Mouse (Mus musculus) heart, embryonic 16.5 days (tissue): ENCODE results near the gene Ipo8. TPM values are rescaled to one million over a fixed set of nuclear protein-coding genes. Genes with fewer than 3 reads are reported as not detected.

Experiments
- ATAC-seq: fragments of 200-750 bp; cut with Nextera tagmentation; replicated peaks from 2 replicates; pipeline ENCODE4 v1.8.0; 2017; ENCODE audit warnings: moderate number of reproducible peaks; ENCODE audit not compliant: insufficient read depth, low FRiP score; ENCODE audit errors: extremely low read depth
- H3K27ac ChIP-seq: fragments of 300-500 bp; sonication (generic); 2 replicates; pipeline ENCODE4 v1.5.1; 2014; ENCODE audit warnings: mild to moderate bottlenecking, low read length, control low read depth, moderate library complexity
- H3K27me3 ChIP-seq: fragments of 300-500 bp; sonication (generic); 2 replicates; pipeline ENCODE4 v1.6.1; 2014; ENCODE audit warnings: low read length, mixed read lengths; ENCODE audit not compliant: control insufficient read depth, insufficient read depth
- H3K36me3 ChIP-seq: fragments of 300-500 bp; sonication (generic); 2 replicates; pipeline ENCODE4 v1.6.1; 2014; ENCODE audit not compliant: control insufficient read depth, insufficient read depth
- H3K4me1 ChIP-seq: fragments of 300-500 bp; sonication (generic); 2 replicates; pipeline ENCODE4 v1.6.1; 2014; ENCODE audit warnings: low read length, mixed read lengths; ENCODE audit not compliant: control insufficient read depth, insufficient read depth
- H3K4me2 ChIP-seq: fragments of 300-500 bp; sonication (generic); 2 replicates; pipeline ENCODE4 v1.6.1; 2014; ENCODE audit warnings: low read depth, mild to moderate bottlenecking, control low read depth, low read length
- H3K4me3 ChIP-seq: fragments of 300-500 bp; sonication (generic); 2 replicates; pipeline ENCODE4 v1.5.1; 2014; ENCODE audit warnings: mild to moderate bottlenecking, control low read depth, low read length
- H3K9ac ChIP-seq: fragments of 300-500 bp; sonication (generic); 2 replicates; pipeline ENCODE4 v1.6.1; 2014; ENCODE audit warnings: low read length, control low read depth
- H3K9me3 ChIP-seq: fragments of 300-500 bp; sonication (generic); replicated peaks from 2 replicates; pipeline ENCODE4 v1.6.1; 2016; ENCODE audit warnings: low read length; ENCODE audit not compliant: control insufficient read depth
- WGBS: fragments of 180-500 bp; shearing (Covaris S2); extraction: QIAGEN DNeasy Blood & Tissue Kit; methylation state at CpG from one replicate; pipeline ENCODE4 v1.1.7; 2014; 5-methylcytosine and 5-hydroxymethylcytosine counted together
- polyA plus RNA-seq: library from polyadenylated mRNA; unstranded; fragments of >200 nt; fragmentation: Nextera tagmentation; extraction: Ambion mirVana; gene quantifications from 2 replicates; pipeline ENCODE4 v1.2.1, GENCODE M21; 2015

Gene Ipo8
- polyA plus RNA-seq, 1 experiment from 2014 or later, result 13.1 TPM

DNA sequence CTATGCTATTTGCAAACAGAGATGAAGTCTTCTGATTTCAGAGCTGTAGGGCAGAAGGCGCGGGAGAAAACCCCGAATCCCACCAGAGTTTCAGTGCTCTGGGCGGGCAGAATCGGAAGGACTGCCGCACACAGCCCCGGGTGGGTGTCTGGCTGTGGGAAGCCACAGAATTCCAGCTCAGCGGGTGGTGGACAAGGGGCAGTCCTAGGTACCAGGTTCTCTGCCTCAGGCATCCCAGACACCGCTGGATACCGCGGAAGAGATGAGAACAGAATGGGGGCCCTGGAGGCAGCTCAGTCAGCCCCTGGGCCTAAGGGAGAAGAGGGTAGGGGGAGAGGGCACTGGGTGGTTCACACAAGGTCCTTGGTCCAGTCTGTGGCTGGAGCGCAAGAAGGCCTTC lies 62.8 kb downstream of the Ipo8 start:
- Histone ChIP-seq H3K9ac (no peak overlapping the region), H3K4me3 (no peak overlapping the region), H3K4me1 (no peaks in the 10 kb centered on the region), H3K4me2 (no peak overlapping the region), H3K9me3 (no peaks in the 10 kb centered on the region), H3K36me3 (peaks cover 13% of the 10 kb centered on the region; the same call in 1 of the 2 replicates), H3K27ac (no peak overlapping the region), H3K27me3 (no peaks in the 10 kb centered on the region)
- ATAC-seq, result no peak
- WGBS, result 85% methylated on average over 12 of the region's 12 CpGs

DNA sequence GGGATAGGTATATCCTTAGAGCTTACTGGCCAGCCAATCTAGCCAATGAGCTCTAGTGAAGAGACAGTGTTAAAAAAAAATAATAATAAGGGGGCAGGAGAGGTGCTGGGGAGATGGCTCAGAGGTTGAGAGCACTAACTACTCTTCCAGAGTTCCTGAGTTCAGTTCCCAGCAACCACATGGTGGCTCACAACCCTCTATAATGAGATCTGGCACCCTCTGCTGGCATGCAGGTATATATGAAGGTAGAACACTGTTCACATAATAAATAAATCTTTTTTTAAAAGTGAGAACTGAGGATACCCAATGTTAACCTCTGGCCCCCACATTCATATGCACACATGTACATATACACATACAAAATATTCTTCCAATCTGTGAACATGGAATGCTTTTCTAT lies 64.0 kb downstream of the Ipo8 start:
- Histone ChIP-seq H3K36me3 (0 out of 2 replicates have a peak, but pooled peaks cover 6% of the 10 kb centered on the region), H3K4me1 (no peaks in the 10 kb centered on the region), H3K27ac (no peak overlapping the region), H3K4me3 (no peak overlapping the region), H3K9ac (no peak overlapping the region), H3K9me3 (0 out of 2 replicates have a peak, but pooled peaks cover 2% of the 10 kb centered on the region), H3K4me2 (no peak overlapping the region), H3K27me3 (no peaks in the 10 kb centered on the region)
- ATAC-seq, result no peak

GRCm38 (mm10) chr6:148761967-148762712 lies 69.1 kb downstream of the Ipo8 start:
- 90% methylated on average over 3 of the region's 3 CpGs for WGBS

GRCm38 (mm10) chr6:148761475-148761874 lies 69.8 kb downstream of the Ipo8 start:
- H3K9me3 ChIP-seq, result 0 out of 2 replicates have a peak, but pooled peaks cover 2% of the 10 kb centered on the region
- H3K27me3 ChIP-seq, result no peaks in the 10 kb centered on the region
- no peak overlapping the region for H3K4me2 ChIP-seq
- H3K4me1 ChIP-seq, result no peaks in the 10 kb centered on the region
- H3K27ac ChIP-seq, result no peak overlapping the region
- WGBS, result 63% methylated on average over 4 of the region's 4 CpGs
- no peak overlapping the region for H3K4me3 ChIP-seq
- no peak for ATAC-seq
- no peaks in the 10 kb centered on the region for H3K36me3 ChIP-seq
- H3K9ac ChIP-seq, result no peak overlapping the region

More at GRCm38 (mm10) chr6:148761967-148762712, 69.1 kb downstream of the Ipo8 start:
- no peak for ATAC-seq
- Histone ChIP-seq H3K4me3 (no peak overlapping the region), H3K4me1 (no peaks in the 10 kb centered on the region), H3K4me2 (no peak overlapping the region), H3K9ac (no peak overlapping the region), H3K27ac (no peak overlapping the region), H3K9me3 (0 out of 2 replicates have a peak, but pooled peaks cover 2% of the 10 kb centered on the region), H3K27me3 (no peaks in the 10 kb centered on the region), H3K36me3 (no peaks in the 10 kb centered on the region)

- H3K4me1 ChIP-seq, result no peaks in the 10 kb centered on the region
- WGBS, result 87% methylated on average over 1 of the region's 1 CpGs
- H3K4me2 ChIP-seq, result no peak overlapping the region
- H3K9ac ChIP-seq, result no peak overlapping the region
- no peaks in the 10 kb centered on the region for H3K9me3 ChIP-seq
- ATAC-seq, result no peak
- no peaks in the 10 kb centered on the region for H3K27me3 ChIP-seq
- H3K4me3 ChIP-seq, result no peak overlapping the region
- H3K27ac ChIP-seq, result no peak overlapping the region
- no peaks in the 10 kb centered on the region for H3K36me3 ChIP-seq
These were observed 74.7 kb downstream of the Ipo8 start for GRCm38 (mm10) chr6:148756535-148756934.

DNA sequence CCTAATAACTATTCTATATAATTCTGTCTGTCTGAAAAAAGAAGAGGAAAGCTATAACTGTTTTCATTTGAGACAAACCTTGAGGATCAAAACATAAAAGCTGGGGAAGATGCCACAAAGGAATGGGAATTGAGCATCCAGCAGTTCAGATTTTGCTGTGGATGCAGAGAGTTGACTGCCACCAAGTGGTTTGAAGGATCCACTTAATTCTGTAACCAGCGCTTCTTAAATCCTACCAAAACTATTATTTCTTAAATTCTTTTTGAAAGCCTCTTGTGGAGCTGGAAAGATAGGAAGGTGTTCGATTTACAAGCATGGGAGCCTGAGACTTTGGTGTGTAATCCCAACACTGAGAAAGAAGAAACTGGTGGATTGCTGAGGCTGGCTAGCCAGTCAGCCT lies 79.9 kb downstream of the Ipo8 start:
- 65% methylated on average over 2 of the region's 2 CpGs for WGBS
- ATAC-seq, result no peak
- H3K9ac ChIP-seq, result no peak overlapping the region
- no peak overlapping the region for H3K4me2 ChIP-seq
- H3K36me3 ChIP-seq, result no peaks in the 10 kb centered on the region
- H3K4me1 ChIP-seq, result no peaks in the 10 kb centered on the region
- H3K27me3 ChIP-seq, result no peaks in the 10 kb centered on the region
- H3K9me3 ChIP-seq, result no peaks in the 10 kb centered on the region
- no peak overlapping the region for H3K27ac ChIP-seq
- H3K4me3 ChIP-seq, result no peak overlapping the region

DNA sequence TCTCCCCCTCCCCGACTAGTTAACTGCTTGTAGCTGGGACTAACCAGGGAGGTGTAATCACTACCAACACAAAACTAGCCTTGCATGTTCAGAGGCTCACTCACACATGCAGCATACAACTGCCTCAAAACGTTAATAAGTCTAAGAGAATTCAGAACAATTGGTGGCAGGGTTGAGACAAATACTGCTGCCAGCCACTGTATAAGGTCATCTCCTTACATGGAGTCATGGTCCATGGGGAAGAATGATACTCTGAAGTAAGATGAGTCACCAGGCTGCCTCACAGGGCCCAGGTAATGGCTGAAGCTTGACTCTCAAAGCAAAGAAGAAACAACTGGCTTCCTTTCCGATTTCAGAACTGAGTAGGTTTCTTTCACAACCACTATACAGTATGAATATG lies 81.1 kb downstream of the Ipo8 start:
- H3K4me1 ChIP-seq, result no peaks in the 10 kb centered on the region
- ATAC-seq, result no peak

DNA sequence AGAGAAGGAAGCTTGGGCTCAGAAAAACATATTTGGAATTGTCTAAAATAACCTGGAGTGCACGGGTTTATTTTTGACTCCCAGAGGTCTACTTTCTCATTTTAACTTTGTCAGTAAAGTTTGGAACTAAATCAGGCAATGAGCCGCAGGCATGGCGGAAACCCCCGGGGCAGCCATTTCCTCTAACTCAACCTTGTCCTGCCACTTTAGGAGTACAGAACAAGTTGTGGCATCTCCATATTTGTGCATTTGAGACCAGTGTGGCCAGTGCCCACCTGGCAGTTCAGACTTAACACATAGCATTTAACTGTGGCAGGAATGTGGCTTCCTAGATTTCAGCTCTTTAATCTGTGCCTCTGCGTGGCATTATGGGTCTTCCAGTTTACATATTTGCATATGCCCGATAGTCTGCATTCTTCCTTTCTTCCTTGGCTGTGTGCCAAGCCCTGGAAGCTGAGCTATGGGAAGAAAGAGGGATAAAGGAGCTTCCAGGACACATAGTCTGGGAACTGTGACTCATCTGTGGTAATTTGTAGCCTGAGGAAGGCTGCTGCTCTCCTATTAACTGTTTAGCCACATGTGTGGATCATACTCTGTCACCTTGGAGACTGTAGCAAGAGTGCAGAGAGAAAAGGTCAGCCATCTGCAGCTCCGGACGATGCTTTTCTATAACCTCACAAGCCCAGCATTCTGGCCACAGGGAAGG lies 90.6 kb downstream of the Ipo8 start:
- no peak for ATAC-seq
- no peaks in the 10 kb centered on the region for H3K27me3 ChIP-seq
- H3K9me3 ChIP-seq, result no peaks in the 10 kb centered on the region
- no peaks in the 10 kb centered on the region for H3K4me1 ChIP-seq
- no peak overlapping the region for H3K9ac ChIP-seq
- H3K27ac ChIP-seq, result no peak overlapping the region
- WGBS, result 51% methylated on average over 8 of the region's 8 CpGs
- no peak overlapping the region for H3K4me2 ChIP-seq
- no peaks in the 10 kb centered on the region for H3K36me3 ChIP-seq
- no peak overlapping the region for H3K4me3 ChIP-seq

More for the DNA sequence above, 81.1 kb downstream of the Ipo8 start:
- Histone ChIP-seq H3K9ac (no peak overlapping the region), H3K4me2 (no peak overlapping the region), H3K27me3 (no peaks in the 10 kb centered on the region), H3K9me3 (no peaks in the 10 kb centered on the region), H3K27ac (no peak overlapping the region), H3K36me3 (no peaks in the 10 kb centered on the region), H3K4me3 (no peak overlapping the region)
- 88% methylated on average over 3 of the region's 3 CpGs for WGBS

- 63% methylated on average over 1 of the region's 1 CpGs for WGBS
- no peaks in the 10 kb centered on the region for H3K4me1 ChIP-seq
- no peak overlapping the region for H3K27ac ChIP-seq
- no peaks in the 10 kb centered on the region for H3K27me3 ChIP-seq
- no peak overlapping the region for H3K4me2 ChIP-seq
- H3K4me3 ChIP-seq, result no peak overlapping the region
- no peak overlapping the region for H3K9ac ChIP-seq
- no peaks in the 10 kb centered on the region for H3K36me3 ChIP-seq
- no peak for ATAC-seq
- no peaks in the 10 kb centered on the region for H3K9me3 ChIP-seq
These were observed 94.9 kb downstream of the Ipo8 start for GRCm38 (mm10) chr6:148736390-148736789.
